Mouse (Mus musculus): ENCODE results near the gene Mettl2.
"Not testable (repeated sequence)": the region's sequence is repeated elsewhere in the genome, so short reads cannot be mapped to it uniquely, and the experiment has no call there.

The Mettl2 gene

DNA sequence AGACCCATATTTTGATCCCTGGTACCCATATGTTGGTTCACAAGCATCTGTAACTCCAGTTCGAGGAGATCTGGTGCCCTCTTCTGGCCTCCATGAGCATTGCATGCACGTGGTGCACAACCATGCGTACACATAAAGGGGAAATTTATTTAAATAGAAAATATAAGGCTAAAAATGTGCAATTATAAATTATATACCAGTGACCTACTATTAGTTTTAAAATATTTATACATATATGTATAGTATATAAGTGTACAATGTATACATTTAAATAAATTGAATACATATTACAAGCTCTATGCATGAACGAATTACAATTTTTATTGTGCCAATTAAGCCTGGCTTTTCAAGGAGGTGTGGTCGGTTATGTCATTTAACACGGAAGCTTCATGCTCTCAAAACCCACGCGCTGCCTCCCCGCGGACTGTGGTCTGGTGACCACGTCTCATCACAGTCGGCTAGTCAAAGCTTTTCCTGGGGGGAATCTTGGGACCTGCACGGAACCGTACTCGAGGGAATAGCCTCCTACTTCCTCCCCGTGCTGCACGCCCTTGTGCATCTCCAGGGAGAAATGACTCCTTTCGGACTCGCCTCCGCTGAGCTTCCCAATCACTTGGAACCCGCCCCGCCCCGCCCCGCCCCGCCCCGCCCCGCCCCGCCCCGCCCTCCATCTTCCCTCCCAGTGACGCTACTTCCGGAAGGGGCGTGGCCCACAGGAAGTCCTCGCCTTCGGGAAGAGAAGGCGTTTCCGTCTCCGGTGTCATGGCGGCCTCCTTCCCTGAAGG is at the start of gene Mettl2:
Gene Mettl2, plus strand, starts transcription at position 691 of the 785 bp plus-strand sequence.
- peak; percentile 84 for DNase-seq

DNA sequence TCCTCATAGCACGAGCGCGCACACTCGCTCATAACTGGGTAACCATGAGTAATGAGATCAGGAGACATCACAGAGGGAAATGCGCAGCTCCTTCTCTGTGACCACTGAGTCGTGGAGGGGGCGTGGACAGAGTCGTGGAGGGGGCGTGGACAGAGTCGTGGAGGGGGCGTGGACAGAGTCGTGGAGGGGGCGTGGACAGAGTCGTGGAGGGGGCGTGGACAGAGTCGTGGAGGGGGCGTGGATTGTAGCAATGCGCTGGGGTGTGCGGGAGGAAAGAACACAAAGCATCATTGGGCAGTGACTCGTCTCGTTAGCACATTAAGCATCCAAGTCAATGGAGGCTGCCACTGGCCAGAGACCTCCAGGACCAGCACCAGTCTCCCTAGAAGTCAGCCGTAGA is 13.8 kb upstream of the Mettl2 start:
- DNase-seq: not testable (repeated sequence)

DNA sequence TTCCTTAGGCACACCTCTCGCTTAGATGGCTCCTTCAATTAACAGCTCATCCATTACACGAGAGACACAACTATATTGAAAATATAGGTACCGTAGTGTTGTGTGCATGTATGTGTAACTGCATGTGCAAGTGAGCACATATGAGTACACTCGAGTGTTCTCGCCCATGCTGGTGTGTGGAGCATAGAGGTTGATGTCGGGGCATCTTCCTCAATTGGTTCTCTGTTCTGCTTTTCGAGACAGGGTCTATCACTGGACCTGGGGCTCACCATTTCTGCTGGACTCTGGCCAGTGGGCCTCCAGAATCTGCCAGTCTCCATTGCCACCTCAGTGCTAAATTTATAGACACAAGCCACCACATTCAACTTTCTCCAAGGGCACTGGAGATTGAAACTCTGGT is 8.4 kb upstream of the Mettl2 start:
- no peak for DNase-seq

DNA sequence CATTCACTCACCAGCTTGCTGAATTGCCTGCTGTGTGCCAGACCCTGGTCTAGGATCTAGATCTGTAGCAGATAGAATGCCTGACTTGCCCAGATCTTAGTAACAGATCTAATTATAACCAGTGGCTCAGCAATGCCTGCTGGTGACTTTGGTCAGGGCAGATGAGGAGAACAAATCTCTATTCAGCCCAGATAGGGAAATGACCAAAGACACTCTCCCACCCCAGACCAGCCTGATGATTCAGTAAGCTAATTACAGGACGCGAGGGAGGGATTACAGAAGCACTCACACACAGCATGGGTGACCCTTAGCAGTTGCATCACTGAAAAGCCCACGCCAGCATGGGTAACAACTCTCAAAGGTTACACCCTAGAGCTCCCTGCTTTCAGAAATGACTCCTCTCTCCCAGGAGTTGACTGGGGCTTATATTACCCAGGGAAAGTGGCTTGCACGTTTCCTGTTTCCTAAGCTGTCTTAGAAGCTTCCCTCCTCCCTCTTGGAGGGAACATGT is 5.6 kb upstream of the Mettl2 start:
- DNase-seq: no peak

DNA sequence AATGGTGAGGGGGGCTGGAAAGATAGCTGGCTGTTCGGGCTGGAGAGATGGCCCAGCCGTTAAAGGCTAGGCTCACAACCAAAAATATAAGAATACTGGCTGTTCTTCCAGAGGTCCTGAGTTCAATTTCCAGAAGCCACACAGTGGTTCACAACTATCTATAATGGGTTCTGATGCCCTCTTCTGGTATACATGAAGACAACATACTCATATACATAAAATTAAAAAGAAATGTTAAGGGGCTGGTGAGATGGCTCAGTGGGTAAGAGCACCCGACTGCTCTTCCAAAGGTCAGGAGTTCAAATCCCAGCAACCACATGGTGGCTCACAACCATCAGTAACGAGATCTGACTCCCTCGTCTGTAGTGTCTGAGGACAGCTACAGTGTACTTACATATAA is 4.4 kb upstream of the Mettl2 start:
- not testable (repeated sequence) for DNase-seq

DNA sequence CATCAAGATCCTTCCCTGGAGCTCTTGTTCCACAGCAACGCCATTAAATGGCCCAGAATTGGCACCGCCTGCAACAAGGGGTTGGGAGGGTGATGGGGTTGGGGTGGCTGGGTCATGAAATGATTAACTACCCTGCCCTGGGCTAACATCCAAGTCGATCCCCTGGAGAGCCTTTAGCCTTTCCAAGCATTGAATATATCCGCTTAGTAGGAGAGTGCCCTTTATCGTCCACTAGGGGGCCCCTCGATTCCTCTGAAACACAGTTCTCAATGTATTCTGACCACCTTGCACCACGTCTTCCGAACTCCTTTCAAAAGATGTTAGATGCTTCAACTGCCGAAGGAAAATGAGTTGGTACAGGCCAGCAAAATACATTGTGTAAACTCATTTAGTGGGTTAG is 2.2 kb upstream of the Mettl2 start:
- peak; percentile 18 for DNase-seq

DNA sequence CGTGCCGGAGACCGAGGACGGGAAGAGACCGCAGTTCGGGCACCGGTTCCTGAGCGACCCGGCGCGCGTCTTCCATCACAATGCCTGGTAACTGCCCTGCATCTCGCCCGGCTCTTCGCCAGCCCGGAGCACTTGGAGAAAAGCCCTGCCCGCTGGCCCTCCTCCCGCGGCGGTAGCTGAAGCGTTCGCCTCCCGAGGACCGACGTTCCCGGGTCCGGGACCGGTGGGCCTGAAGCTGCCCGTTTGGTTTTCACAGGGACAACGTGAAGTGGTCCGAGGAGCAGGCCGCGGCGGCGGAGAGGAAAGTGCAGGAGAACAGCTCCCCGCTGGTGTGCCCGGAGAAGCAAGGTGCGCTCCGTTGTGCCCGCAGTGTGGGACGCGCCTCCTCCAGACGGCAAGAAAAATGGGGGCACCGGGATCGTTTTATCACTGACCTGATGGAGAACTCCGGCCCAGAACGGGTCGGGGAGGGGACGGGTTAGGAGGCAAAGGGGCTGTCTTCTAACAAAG is 350 bp downstream of the Mettl2 start:
- DNase-seq: no peak

DNA sequence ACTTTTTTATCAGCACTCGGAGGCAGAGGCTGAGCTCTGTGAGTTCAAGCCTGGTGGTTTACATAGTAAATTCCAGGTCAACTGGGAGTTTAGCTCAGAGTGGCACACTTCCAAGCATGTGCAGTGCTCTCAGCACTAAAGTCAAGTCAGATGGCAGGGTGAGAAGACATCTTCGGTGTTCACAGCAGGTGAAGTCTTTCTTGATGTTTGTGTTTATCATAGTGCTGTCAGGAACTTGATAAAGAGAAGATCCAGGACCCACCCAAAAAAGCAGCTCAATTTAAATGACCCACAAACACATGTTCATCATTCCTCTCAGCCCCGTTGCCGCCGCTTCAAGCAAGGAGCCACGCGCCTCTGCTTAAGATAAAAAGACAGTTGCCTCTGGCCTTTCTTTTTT is 9.5 kb downstream of the Mettl2 start:
- DNase-seq: no peak

DNA sequence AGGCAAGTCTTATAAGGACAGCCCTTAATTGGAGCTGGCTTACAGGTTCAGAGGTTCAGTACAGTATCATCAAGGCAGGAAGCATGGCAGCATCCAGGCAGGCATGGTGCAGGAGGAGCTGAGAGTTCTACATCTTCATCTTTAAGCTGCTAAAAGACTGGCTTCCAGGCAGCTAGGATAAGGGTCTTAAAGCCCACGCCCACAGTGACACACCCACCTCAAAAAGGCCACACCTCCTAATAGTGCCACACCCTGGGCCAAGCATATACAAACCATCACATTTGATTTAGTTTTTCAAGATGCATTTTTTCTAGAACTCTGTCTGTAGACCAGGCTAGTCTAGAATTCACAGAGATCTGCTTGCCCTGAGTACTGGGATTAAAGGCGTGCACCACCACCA is 11.0 kb downstream of the Mettl2 start:
- not testable (repeated sequence) for DNase-seq

DNA sequence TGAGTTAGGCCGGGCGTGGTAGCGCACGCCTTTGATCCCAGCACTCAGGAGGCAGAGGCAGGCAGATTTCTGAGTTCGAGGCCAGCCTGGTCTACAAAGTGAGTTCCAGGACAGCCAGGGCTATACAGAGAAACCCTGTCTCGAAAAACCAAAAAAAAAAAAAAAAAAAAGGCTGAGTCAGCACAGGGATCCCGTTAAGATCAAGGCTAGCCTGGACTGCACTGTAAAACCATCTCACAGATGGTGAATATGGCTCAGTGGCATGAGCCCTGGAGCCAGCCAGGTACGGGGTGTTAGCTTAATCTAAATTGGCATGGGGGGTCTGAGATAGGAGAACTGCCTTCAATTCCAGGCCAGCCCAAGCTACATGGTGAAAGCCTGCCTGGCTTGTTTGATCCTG is 14.3 kb downstream of the Mettl2 start:
- DNase-seq: not testable (repeated sequence)

DNA sequence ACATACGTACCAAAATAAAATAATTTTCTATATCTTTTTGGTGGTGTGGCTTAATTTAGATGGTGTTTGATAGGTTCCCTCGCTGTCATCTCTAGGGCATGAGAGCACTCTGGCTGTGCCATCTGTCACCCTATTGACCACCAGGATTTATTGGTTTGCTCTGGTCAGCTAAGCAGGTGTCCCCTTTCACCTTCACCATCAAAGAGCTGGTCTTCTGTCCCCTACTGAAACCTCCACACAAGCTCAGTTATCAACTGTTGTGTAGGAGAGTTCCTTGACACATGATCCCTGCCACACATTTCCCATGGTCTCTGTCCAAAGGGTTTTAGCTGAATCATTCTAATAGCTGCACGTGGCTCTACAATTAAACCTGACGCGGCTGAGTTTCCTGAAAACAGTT is 14.9 kb downstream of the Mettl2 start:
- no peak for DNase-seq

DNA sequence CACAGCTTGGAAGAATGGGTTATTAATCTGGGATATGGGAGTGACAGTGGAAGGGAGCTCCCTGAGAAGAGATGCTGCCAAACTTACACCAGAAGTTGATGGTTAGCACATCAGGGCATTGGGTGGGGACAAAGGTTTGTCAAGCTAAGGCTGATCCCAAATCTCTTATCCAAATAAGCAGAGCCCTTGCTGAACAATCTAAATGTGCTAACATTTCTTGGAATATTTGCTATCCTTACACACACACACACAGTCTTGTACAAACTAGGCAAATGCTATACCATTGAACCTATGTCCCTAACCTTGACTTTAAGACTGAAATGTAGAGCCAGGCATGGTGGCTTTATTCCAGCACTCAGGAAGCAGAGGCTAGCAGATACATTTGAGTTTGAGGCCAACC is 17.3 kb downstream of the Mettl2 start:
- no peak for DNase-seq

DNA sequence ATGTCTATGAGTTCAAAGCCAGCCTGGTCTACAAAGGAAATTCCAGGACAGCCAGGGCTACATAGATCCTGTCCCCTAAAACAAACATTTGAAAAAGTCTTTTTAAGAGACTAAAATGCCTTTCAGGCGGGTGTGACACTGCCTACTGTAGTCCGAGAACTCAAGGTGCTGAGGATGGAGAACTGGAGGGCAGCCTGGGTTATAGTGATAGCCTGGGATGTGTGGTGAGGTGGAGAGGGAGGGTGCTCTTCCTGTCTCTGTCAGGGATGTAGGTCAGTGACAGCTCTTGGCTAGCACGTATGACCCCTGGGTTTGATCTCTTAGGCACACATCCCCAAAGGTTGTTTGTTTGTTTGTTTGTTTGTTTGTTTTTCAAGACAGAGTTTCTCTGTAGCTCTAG is 17.9 kb downstream of the Mettl2 start:
- no peak for DNase-seq

DNA sequence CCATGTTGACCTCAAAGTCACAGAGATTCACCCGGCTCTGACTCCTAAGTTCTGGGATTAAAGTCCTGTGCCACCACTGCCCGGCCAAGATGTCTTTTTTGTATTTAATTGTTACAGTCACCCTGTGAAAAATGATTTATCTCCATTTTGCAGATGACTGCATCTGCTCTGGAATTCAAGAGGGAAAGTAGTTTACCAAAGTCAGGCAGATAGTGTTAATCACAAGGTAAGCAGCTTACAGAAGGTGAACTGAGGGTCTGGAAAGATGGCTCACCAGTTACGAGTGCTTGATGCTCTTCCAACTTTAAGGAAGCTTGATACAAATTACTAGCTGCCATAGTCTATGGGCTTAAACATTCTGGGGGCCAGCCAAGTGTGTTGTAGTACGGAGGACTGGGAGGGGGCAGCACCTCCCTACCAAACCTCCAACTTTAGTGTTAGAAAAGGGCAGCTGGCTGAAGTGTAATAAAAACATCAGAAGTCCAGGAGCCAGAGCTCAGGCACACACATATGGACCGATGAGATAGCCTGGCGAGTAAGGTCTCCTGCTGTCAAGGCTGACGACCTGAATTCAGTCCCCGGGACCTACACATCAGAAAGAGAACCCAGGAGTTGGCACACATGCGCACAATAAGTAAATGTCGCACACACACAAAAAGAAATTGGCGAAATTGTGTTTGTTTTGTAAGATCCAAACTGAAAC is 18.4 kb downstream of the Mettl2 start:
- no peak for DNase-seq

DNA sequence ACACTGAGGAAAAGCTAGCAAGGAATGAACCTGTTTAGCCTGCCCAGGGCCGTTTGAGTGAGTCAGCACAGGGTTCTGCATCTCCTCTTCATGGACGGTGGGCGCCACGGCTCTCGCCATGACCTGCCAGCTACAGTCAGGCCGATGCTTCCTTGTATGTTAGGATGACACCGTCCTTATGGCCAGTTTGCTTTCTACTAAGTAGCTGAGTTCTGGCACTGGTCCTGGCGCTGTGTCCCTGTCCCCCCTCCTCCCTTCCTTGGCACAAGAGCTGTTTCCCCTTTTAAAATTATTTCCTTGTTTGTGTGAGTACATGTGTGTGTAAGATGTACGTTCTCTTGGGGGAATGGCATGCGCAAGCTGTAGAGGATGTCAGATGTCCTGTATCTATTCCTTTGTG is 19.0 kb downstream of the Mettl2 start:
- DNase-seq: no peak

DNA sequence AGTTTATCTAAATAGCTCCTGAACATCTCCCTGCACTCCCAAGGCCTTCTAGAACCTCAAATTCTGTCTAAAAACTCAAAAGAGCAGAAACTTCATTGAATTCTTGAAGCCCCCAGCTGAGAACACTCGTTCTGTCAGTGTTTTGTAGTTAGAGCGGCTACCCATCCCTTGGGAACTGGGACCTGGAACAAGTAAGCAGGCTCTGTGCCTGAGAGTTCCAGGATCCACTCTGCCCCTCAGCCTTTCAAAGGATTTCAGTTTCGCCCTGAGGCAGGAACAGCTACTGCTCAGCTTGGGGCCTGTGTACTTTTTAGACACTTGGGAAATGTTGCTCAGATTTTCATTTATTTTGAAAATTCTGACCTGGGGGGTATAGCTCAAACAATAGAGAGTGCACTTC is 20.4 kb downstream of the Mettl2 start, which contains the start of gene Gm10842:
Gene Gm10842, plus strand, starts transcription at position 301 of the 400 bp plus-strand sequence.
- no peak for DNase-seq

DNA sequence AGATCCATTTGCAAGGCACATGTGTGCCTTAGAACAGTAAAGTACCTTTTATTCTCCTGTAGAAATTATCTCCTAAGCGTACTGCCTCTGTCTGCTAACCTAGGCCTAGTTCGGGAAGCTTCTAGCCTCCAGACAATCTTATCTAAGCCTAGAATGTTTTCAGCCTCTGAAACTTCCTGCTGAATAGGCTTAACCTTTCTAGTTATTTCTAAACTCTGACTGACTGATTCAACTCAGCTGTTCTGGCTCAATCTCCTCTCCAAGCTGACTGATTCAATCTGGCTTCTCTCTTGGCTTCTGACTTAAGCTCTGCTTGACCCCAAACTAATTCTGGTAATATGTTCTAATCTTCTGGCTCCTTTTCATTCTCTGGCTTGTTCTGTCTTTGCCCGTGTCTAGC is 23.1 kb downstream of the Mettl2 start:
- DNase-seq: no peak

DNA sequence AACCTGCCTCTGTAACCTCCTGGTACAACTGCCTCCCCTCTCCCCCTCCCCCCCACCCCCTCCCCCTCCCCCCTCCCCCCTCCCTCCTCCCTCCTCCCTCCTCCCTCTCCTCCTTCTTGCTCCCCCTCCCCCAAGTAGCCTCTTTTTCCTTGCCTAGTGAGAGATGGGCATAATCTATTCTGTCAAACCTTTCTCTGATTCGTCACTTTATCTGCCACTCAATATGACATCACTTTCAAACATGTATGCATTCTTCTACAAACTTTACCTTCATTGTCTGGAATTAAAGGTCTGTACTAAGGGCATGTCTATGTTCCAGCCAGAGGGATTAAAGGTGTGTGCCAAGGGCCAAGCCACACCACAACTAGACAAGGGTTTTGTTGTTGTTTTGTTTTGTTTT is 23.5 kb downstream of the Mettl2 start:
- no peak for DNase-seq

DNA sequence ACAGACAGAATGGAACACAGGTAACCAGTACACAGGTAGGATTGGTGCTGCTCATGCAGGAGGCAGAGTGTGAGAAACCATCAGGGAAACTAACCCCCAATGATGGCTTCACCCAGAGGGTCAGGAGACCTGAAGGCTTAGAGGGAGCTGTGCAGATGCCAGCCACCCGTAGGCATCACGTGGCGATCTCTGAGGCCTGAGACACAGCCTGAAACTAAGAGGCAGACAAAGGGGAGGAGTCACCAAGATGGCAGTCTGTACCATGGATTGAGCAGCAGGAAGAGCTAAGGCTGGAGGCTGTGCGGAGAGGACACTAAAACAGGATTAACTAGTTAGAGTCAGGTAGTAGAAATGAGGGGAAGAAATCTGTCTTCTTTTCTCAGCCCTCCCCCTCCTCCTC is 24.5 kb downstream of the Mettl2 start:
- no peak for DNase-seq

DNA sequence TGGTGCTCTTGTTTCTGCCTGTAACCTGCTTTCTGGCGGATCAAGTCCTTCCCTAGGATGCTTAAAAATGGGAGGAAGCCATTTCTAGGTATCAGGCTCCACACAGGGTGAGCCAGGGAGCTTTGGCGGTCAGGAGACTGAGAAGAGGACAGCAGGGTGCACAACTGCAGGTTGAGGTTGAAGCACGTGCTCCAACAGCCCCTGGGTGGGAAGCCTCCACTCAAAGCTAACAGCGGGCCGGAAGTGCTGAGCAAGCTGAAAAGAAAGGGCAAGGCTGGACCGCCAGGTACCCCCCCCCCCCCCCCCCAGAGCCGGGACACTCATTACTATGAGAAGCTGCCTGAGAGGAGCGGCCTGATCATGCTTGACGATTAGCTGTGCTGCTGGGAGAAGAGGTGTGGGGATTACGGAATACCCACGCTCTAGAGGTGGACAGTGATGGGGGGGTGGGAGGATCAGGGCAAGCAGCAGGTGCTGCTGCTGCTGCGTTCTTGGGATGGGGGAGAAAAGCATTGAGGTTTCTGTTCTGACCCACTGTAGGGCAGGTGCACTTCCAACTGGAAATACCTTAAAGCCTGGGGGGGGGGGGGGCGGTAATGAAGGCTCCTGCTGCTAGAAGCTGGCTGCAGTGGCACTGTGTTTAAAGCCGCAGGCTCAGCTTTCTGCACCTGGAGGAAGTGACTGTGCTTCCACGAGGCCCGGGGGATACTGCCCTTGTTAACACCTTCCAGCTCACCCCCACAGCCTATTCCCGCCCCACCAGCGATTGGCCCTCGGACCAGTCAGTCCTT is 25.2 kb downstream of the Mettl2 start:
- no peak for DNase-seq

DNA sequence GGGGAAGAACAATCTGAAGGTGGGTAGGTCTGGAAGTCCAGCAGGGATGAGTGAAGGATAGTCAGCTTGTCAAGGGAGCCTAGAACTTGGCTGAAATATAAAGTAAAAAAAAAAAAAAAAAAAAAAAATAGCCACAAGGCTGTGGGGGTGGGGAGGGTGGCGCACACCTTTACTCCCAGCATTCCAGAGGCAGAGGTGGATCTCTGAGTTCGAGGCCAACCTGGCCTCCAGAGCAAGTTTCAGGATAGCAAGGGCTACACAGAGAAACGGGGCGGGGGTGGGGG is 25.7 kb downstream of the Mettl2 start:
- DNase-seq: no peak

DNA sequence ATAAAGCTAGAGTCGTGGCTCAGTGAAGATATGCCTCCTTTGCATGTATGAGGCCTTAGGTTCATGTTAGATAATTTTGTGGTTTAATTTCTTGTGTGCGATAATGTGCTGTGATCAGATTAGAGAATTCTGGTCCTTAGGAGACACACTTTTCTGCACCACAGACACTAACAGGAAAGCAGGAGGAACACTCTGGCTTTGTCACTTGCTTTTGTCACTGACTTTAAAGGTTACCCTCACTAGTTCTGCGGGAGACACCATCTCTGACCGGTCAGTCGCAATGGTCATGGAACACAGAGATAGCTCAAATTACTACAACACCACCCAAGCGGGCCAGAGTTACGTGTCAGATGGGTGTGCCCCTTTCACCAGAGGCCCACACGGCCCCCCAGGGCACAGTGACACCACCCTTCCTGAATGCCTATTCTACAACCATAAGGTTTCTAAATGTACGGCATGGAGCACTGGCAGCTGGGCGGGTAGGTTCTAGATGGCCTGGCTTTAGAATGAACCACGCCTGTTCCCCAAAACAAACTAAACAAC is 26.2 kb downstream of the Mettl2 start:
- no peak for DNase-seq

All from right cerebral cortex, postnatal 14 days (tissue).